Mouse (Mus musculus) MEL (cell line): Measurements from ENCODE around the gene Ppcdc. TPM values are rescaled to one million over a fixed set of nuclear protein-coding genes. Genes with fewer than 3 reads are reported as not detected.

Experiments used
- DNase-seq: peaks from one replicate; pipeline ENCODE4 v3.0.0; 2011; ENCODE audit warnings: low read depth, low spot score
- H3K27ac ChIP-seq: 2 replicates; pipeline ENCODE4 v1.5.1; 2012; ENCODE audit warnings: low read depth, mild to moderate bottlenecking, control low read depth, low read length, moderate library complexity; ENCODE audit not compliant: control insufficient read depth
- H3K27me3 ChIP-seq, 2 experiments: fragments of 150-350 bp in 1 of 2; sonication (generic) in 1 of 2; 2 replicates each; pipeline ENCODE4 v1.6.1; 2012; ENCODE audit warnings: low read length in 2 of 2, mild to moderate bottlenecking in 2 of 2, improper control_type of control experiment in 1 of 2, moderate library complexity in 1 of 2; ENCODE audit not compliant: insufficient read depth in 2 of 2, control insufficient read depth in 1 of 2
- H3K36me3 ChIP-seq, 2 experiments: 2 replicates each; pipeline ENCODE4 v1.6.1; 2012 to 2014; ENCODE audit warnings: low read length in 2 of 2, improper control_type of control experiment in 1 of 2, inconsistent platforms in 1 of 2, mild to moderate bottlenecking in 1 of 2; ENCODE audit not compliant: insufficient read depth in 2 of 2, control insufficient read depth in 1 of 2
- H3K4me1 ChIP-seq, 2 experiments: fragments of 150-350 bp in 1 of 2; sonication (generic) in 1 of 2; 2 replicates each; pipeline ENCODE4 v1.6.1; 2012; ENCODE audit warnings: low read length in 2 of 2, improper control_type of control experiment in 1 of 2, mild to moderate bottlenecking in 1 of 2; ENCODE audit not compliant: insufficient read depth in 2 of 2, control insufficient read depth in 1 of 2
- H3K4me3 ChIP-seq, 2 experiments: fragments of 150-350 bp in 1 of 2; sonication (generic) in 1 of 2; 2 replicates each; pipeline ENCODE4 v1.5.1; 2012; ENCODE audit warnings: low read depth in 2 of 2, low read length in 2 of 2, mild to moderate bottlenecking in 2 of 2, moderate library complexity in 2 of 2, control low read depth in 1 of 2, improper control_type of control experiment in 1 of 2; ENCODE audit not compliant: control insufficient read depth in 1 of 2, insufficient read depth in 1 of 2
- H3K79me2 ChIP-seq: 2 replicates; pipeline ENCODE4 v1.6.1; 2012; ENCODE audit warnings: mild to moderate bottlenecking, low read length, moderate library complexity; ENCODE audit not compliant: control insufficient read depth, poor library complexity, insufficient read depth
- H3K9ac ChIP-seq: 2 replicates; pipeline ENCODE4 v1.6.1; 2012; ENCODE audit warnings: low read depth, mild to moderate bottlenecking, control low read depth, low read length, moderate library complexity; ENCODE audit not compliant: control insufficient read depth, poor library complexity, severe bottlenecking
- H3K9me3 ChIP-seq: fragments of 150-350 bp; sonication (generic); replicated peaks from 2 replicates; pipeline ENCODE4 v1.6.1; 2012; ENCODE audit warnings: mild to moderate bottlenecking, low read length, improper control_type of control experiment, moderate library complexity; ENCODE audit not compliant: insufficient read depth
- CTCF ChIP-seq, 3 experiments: IDR thresholded peaks in 2 of 3; conservative IDR thresholded peaks in 1 of 3; 2 replicates each; pipeline ENCODE4 v1.5.1; 2011 to 2012; ENCODE audit warnings: low read length in 3 of 3, low read depth in 2 of 3, mild to moderate bottlenecking in 2 of 3, improper control_type of control experiment in 1 of 3, inconsistent platforms in 1 of 3, mixed read lengths in 1 of 3, moderate library complexity in 1 of 3; ENCODE audit not compliant: control insufficient read depth in 1 of 3, insufficient read depth in 1 of 3, poor library complexity in 1 of 3, severe bottlenecking in 1 of 3
- EP300 ChIP-seq, 2 experiments: IDR thresholded peaks; 2 replicates each; pipeline ENCODE4 v1.6.1; 2011; ENCODE audit warnings: improper control_type of control experiment in 2 of 2, low read length in 2 of 2, low read depth in 1 of 2, mild to moderate bottlenecking in 1 of 2
- HCFC1 ChIP-seq: IDR thresholded peaks from 2 replicates; pipeline ENCODE4 v1.6.1; 2012; ENCODE audit warnings: low read depth, mild to moderate bottlenecking, inconsistent platforms, low read length, improper control_type of control experiment, moderate library complexity
- MEF2A ChIP-seq: IDR thresholded peaks from 2 replicates; pipeline ENCODE4 v1.6.1; 2014; ENCODE audit warnings: low read depth, mild to moderate bottlenecking, inconsistent platforms, low read length, improper control_type of control experiment; ENCODE audit not compliant: poor library complexity, insufficient replicate concordance, severe bottlenecking; ENCODE audit errors: extremely low read depth
- MYB ChIP-seq: IDR thresholded peaks from 2 replicates; pipeline ENCODE4 v1.6.1; 2011; ENCODE audit warnings: mild to moderate bottlenecking, low read depth, low read length, improper control_type of control experiment
- RAD21 ChIP-seq: IDR thresholded peaks from 2 replicates; pipeline ENCODE4 v1.6.1; 2011; ENCODE audit warnings: mild to moderate bottlenecking, low read depth, low read length, improper control_type of control experiment
- RCOR1 ChIP-seq: IDR thresholded peaks from 2 replicates; pipeline ENCODE4 v1.6.1; 2012; ENCODE audit warnings: low read depth, mild to moderate bottlenecking, inconsistent platforms, low read length, improper control_type of control experiment
- SMC3 ChIP-seq: IDR thresholded peaks from 2 replicates; pipeline ENCODE4 v1.6.1; 2011; ENCODE audit warnings: low read depth, low read length, improper control_type of control experiment
- USF1 ChIP-seq: IDR thresholded peaks from 2 replicates; pipeline ENCODE4 v1.6.1; 2014; ENCODE audit warnings: low read depth, mild to moderate bottlenecking, inconsistent platforms, low read length, improper control_type of control experiment, moderate library complexity
- USF2 ChIP-seq, 2 experiments: IDR thresholded peaks; 2 replicates each; pipeline ENCODE4 v1.6.1; 2011 to 2012; ENCODE audit warnings: improper control_type of control experiment in 2 of 2, low read length in 2 of 2, borderline replicate concordance in 1 of 2, inconsistent platforms in 1 of 2, low read depth in 1 of 2, mild to moderate bottlenecking in 1 of 2; ENCODE audit not compliant: insufficient read depth in 1 of 2
- ZC3H11A ChIP-seq: IDR thresholded peaks from 2 replicates; pipeline ENCODE4 v1.6.1; 2012; ENCODE audit warnings: low read depth, mild to moderate bottlenecking, inconsistent platforms, low read length, improper control_type of control experiment
- ZMIZ1 ChIP-seq: IDR thresholded peaks from 2 replicates; pipeline ENCODE4 v1.6.1; 2012; ENCODE audit warnings: low read depth, mild to moderate bottlenecking, inconsistent platforms, low read length, improper control_type of control experiment, moderate library complexity
- ZNF384 ChIP-seq: IDR thresholded peaks from 2 replicates; pipeline ENCODE4 v1.6.1; 2012; ENCODE audit warnings: low read depth, mild to moderate bottlenecking, inconsistent platforms, low read length, improper control_type of control experiment
- polyA plus RNA-seq, 2 experiments: library from polyadenylated mRNA; stranded (reverse) in 1 of 2; unstranded in 1 of 2; fragments of >175 nt in 1 of 2; fragments of >200 nt in 1 of 2; gene quantifications; 2 replicates each; pipeline versions ENCODE4 v1.2.1 to v1.2.4; 2012; ENCODE audit warnings: low replicate concordance in 2 of 2, low read depth in 1 of 2; ENCODE audit not compliant: insufficient read length in 2 of 2, insufficient read depth in 1 of 2, missing spikeins in 1 of 2
- total RNA-seq: library from RNA; depleted of rRNA; stranded (reverse); fragments of 300-350 nt; gene quantifications from 2 replicates; pipeline ENCODE4 v1.2.3, GENCODE M21; 2012

Gene Ppcdc
- total and polyA plus RNA-seq, 3 experiments: 20.2 to 23.3 TPM; not detected in 1

- TF ChIP-seq RCOR1 (no peak), ZMIZ1 (no peak), ZNF384 (no peak), MEF2A (no peak)
- TF ChIP-seq, all 39 proteins: peak for 0
- Histone ChIP-seq H3K79me2 (no peaks in the 10 kb centered on the region), H3K36me3 (no peaks in the 10 kb centered on the region)
Observed at GRCm38 (mm10) chr9:57453516-57453915, 13.6 kb upstream of the Ppcdc start.

DNA sequence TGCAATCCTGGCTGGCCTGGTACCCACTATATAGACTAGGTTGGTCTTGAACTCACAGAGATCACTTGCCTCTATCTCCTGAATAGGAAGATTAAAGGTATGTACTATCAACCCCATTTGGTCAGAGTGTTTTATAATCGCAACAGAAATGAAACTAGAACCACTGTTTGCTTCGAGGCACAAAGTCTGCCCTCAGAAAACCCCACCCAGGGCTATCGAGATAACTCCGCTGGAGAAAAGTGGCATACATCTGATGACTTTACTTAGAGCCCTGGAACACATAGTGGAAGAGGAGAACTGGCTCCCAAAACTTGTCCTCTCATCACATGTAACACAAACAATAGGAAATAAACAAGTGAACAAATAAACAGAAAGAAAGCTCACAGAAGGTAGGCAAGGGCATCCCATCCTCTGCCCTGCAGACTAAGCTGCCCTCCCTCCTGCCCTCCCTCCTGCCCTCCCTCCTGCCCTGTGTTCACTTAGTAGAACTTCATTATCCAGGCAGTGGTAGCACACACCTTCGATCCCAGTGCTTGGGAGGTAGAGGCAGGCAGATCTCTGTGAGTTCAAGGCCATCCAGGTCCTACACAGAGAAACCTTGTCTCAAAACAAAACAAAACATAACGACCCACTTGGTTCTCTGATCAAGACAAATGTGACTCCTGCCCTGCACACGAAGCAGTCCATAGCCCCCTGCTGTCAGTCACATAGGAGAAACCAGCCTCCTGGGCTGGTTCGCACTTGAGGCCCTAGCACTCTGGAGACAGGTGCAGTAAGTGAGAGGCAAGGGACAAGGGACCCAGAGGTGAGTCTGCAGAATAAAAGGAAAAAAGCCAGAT, 12.9 kb upstream of the Ppcdc start:
- Histone ChIP-seq H3K4me3 (no peak overlapping the region), H3K9ac (no peak overlapping the region), H3K36me3 (no peaks in the 10 kb centered on the region), H3K79me2 (no peaks in the 10 kb centered on the region), H3K27me3 (no peaks in the 10 kb centered on the region), H3K27ac (no peak overlapping the region), H3K4me1 (no peaks in the 10 kb centered on the region), H3K9me3 (no peaks in the 10 kb centered on the region)
- no peak for DNase-seq
- TF ChIP-seq USF2 (IDR thresholded peaks at IDR 0.05; ENCODE audit: borderline replicate concordance in 1 of 2, insufficient read depth in 1 of 2, low read depth in 1 of 2, low read length in 2 of 2) (no peak), EP300 (IDR thresholded peaks at IDR 0.05; ENCODE audit: low read depth in 1 of 2, low read length in 2 of 2) (no peak), HCFC1 (no peak), CTCF (IDR thresholded peaks at IDR 0.05 in 2 of 3, conservative IDR thresholded peaks at IDR 0.05 in 1 of 3; ENCODE audit: control insufficient read depth in 1 of 3, insufficient read depth in 1 of 3, low read depth in 2 of 3, low read length in 3 of 3, poor library complexity in 1 of 3, severe bottlenecking in 1 of 3) (no peak), RCOR1 (no peak)

More at GRCm38 (mm10) chr9:57453516-57453915, 13.6 kb upstream of the Ppcdc start:
- no peak for DNase-seq
- no peaks in the 10 kb centered on the region for H3K4me1 ChIP-seq
- H3K27ac ChIP-seq: no peak overlapping the region
- H3K4me3 ChIP-seq: no peak overlapping the region
- no peaks in the 10 kb centered on the region for H3K27me3 ChIP-seq
- H3K9ac ChIP-seq: no peak overlapping the region
- H3K9me3 ChIP-seq: no peaks in the 10 kb centered on the region

- Histone ChIP-seq H3K36me3 (no peaks in the 10 kb centered on the region), H3K79me2 (no peaks in the 10 kb centered on the region), H3K9me3 (no peaks in the 10 kb centered on the region), H3K27me3 (no peaks in the 10 kb centered on the region), H3K4me1 (no peaks in the 10 kb centered on the region), H3K27ac (no peak overlapping the region), H3K4me3 (no peak overlapping the region), H3K9ac (no peak overlapping the region)
- TF ChIP-seq RAD21 (peak; percentile 27), CTCF (IDR thresholded peaks at IDR 0.05 in 2 of 3, conservative IDR thresholded peaks at IDR 0.05 in 1 of 3; ENCODE audit: control insufficient read depth in 1 of 3, insufficient read depth in 1 of 3, low read depth in 2 of 3, low read length in 3 of 3, poor library complexity in 1 of 3, severe bottlenecking in 1 of 3) (peak in 2 of 3 experiments; percentile 58 to 63; a peak in 4 of 6 replicates), ZC3H11A (peak; percentile 15; the same call in 1 of the 2 replicates), MYB (no peak), SMC3 (peak; percentile 56), USF1 (no peak)
- DNase-seq: peak; percentile 66
Observed at GRCm38 (mm10) chr9:57449715-57450114, 9.8 kb upstream of the Ppcdc start.
